Mouse (Mus musculus) cortical plate, adult 2 months (tissue): ENCODE data around the gene Gm5269. TPM values are rescaled to one million over a fixed set of nuclear protein-coding genes. Genes with fewer than 3 reads are reported as not detected.

Experiments
- H3K27ac ChIP-seq: fragments of 200-500 bp; 2 replicates; pipeline ENCODE4 v1.5.1; 2012; ENCODE audit warnings: low read length, control low read depth, inconsistent platforms; ENCODE audit not compliant: insufficient read depth
- H3K4me1 ChIP-seq: fragments of 200-500 bp; 2 replicates; pipeline ENCODE4 v1.6.1; 2011; ENCODE audit warnings: low read length; ENCODE audit not compliant: control insufficient read depth, insufficient read depth
- H3K4me3 ChIP-seq: fragments of 200-500 bp; 2 replicates; pipeline ENCODE4 v1.5.1; 2011; ENCODE audit warnings: mild to moderate bottlenecking, low read length, control low read depth; ENCODE audit not compliant: insufficient read depth
- CTCF ChIP-seq: fragments of 200-500 bp; IDR thresholded peaks from 2 replicates; pipeline ENCODE4 v1.5.1; 2011; ENCODE audit warnings: mild to moderate bottlenecking, control low read depth, low read length; ENCODE audit not compliant: insufficient read depth; ENCODE audit errors: extremely low read depth
- POLR2A ChIP-seq: fragments of 200-500 bp; IDR thresholded peaks from 2 replicates; pipeline ENCODE4 v1.6.1; 2011; ENCODE audit warnings: mild to moderate bottlenecking, low read length, control low read depth; ENCODE audit not compliant: insufficient read depth; ENCODE audit errors: extremely low read depth
- polyA plus RNA-seq: library from polyadenylated mRNA; depleted of rRNA; stranded (reverse); fragments of >200 nt; gene quantifications from 2 replicates; pipeline ENCODE4 v1.2.3, GENCODE M21; 2012

Gene Gm5269
- polyA plus RNA-seq, 1 experiment, result not detected

- Histone ChIP-seq H3K4me1 (no peaks in the 10 kb centered on the region), H3K27ac (no peak overlapping the region), H3K4me3 (no peak overlapping the region)
- TF ChIP-seq POLR2A (no peak), CTCF (no peak)
Observed at GRCm38 (mm10) chr1:45917136-45917803, 27.2 kb upstream of the Gm5269 start.

DNA sequence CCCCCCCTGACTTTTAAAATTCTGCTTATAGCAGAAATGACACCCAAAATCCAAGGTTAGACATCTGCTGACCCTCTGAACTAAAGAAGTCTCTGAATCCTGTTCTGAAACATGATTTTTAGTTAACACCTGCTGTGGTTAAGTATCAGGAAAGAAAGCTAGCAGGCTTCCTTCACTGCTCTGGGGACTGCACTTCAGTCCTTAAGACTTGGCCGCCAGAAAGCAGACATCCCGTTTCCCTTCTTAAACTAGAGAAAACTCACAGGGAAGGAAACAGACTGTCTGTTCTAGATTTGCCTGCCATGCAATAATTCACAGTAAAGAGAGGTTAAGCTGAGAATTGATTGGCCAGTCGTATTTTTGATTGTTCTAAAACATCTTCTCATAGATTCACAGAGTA, 26.1 kb upstream of the Gm5269 start:
- no peak overlapping the region for H3K4me3 ChIP-seq

DNA sequence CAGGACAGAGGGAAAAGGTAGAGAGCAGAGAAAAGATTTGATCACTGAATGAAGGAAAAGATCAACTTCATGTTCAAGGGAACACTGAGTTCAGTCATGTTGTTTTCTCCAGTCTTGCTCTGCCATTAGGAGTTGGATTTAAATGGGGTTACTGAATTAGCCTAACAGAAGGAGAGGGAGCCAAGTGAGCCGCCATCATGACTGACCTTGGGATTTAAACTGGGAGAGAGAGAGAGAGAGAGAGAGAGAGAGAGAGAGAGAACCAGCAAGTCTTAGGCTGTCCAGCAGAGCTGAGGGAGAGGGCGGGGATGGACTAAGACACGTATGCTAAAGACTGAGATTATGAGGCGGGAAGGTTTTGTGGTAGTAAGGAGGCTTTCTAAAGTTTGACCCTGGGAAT, 24.2 kb upstream of the Gm5269 start:
- Histone ChIP-seq H3K4me3 (no peak overlapping the region), H3K27ac (no peak overlapping the region), H3K4me1 (no peaks in the 10 kb centered on the region)
- TF ChIP-seq CTCF, result no peak
- no peak for TF ChIP-seq POLR2A

More for the DNA sequence above, 26.1 kb upstream of the Gm5269 start:
- H3K4me1 ChIP-seq, result no peaks in the 10 kb centered on the region
- no peak overlapping the region for H3K27ac ChIP-seq
- TF ChIP-seq CTCF (no peak), POLR2A (no peak)

- H3K27ac ChIP-seq, result no peak overlapping the region
- TF ChIP-seq POLR2A (no peak), CTCF (no peak)
- H3K4me1 ChIP-seq, result no peaks in the 10 kb centered on the region
- no peak overlapping the region for H3K4me3 ChIP-seq
Observed at GRCm38 (mm10) chr1:45905107-45905821, 15.2 kb upstream of the Gm5269 start.

- Histone ChIP-seq H3K27ac (no peak overlapping the region), H3K4me3 (no peak overlapping the region), H3K4me1 (no peaks in the 10 kb centered on the region)
- TF ChIP-seq POLR2A, result no peak
- no peak for TF ChIP-seq CTCF
Observed at GRCm38 (mm10) chr1:45904161-45904560, 14.1 kb upstream of the Gm5269 start.

- no peak overlapping the region for H3K27ac ChIP-seq
- H3K4me1 ChIP-seq, result no peaks in the 10 kb centered on the region
- no peak for TF ChIP-seq CTCF
- no peak for TF ChIP-seq POLR2A
- H3K4me3 ChIP-seq, result no peak overlapping the region
Observed at GRCm38 (mm10) chr1:45898044-45898443, 8.0 kb upstream of the Gm5269 start.

DNA sequence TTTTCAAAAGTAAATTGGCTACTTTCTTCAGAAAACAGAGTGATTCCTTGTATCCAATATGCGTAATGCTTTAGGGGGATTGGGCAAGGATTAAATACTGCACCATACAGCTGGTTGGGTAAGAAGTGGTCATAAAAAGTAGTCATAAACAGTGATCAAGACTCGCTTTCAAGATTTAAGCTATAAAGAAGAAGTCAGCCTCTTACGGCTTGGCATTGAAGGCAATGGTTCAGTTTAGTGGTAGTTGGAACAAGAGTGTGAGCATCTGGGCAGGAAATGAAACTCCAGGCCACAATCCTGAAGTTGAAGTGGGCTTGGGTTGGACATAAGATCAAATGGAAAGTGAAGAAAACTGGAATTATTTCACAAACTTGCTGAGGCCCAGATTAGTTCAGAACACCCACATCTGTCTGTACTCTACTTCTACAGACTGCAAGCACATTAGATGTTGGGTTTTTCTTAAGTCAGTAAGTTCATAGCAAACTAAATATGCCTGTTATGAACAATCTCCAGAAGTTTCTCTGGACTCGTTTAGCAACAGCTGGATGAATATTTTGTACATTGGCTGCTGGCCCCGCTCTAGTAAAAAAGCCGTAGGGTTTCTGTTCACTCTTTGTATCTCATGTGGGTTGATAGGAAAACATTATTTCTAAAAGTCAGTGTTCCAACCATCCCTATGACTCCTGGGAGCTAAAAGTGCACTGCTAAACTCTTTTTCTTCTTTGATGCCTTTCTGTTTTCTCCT, 4.3 kb upstream of the Gm5269 start:
- no peak overlapping the region for H3K27ac ChIP-seq
- H3K4me1 ChIP-seq, result no peaks in the 10 kb centered on the region
- no peak overlapping the region for H3K4me3 ChIP-seq
- TF ChIP-seq POLR2A (no peak), CTCF (no peak)

- Histone ChIP-seq H3K4me3 (no peak overlapping the region), H3K4me1 (no peaks in the 10 kb centered on the region), H3K27ac (no peak overlapping the region)
- TF ChIP-seq POLR2A, result no peak
- TF ChIP-seq CTCF, result no peak
Observed at GRCm38 (mm10) chr1:45891986-45892385, 1.9 kb upstream of the Gm5269 start.

DNA sequence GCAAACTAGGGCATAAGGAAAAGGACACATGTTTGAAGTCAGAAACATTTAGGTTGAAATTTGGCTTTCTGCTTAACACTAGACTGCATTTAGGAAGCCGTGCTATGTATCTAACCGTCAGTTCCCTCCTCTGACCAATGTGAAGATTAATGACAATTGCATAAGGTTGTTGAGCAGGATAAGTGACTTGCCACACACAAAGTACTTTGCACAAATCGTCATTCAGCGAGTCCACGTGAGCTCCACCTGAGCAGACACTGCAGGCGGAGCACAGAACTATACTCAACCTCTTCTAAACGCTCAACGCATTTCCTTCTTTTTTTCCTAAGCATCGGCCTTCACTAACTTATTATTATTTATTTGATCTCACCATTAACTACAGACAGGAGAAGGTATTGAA, 3.3 kb downstream of the Gm5269 start:
- Histone ChIP-seq H3K4me3 (no peak overlapping the region), H3K4me1 (no peaks in the 10 kb centered on the region), H3K27ac (no peak overlapping the region)
- TF ChIP-seq CTCF (no peak), POLR2A (no peak)

GRCm38 (mm10) chr1:45883378-45883777, 6.7 kb downstream of the Gm5269 start:
- H3K4me1 ChIP-seq, result no peaks in the 10 kb centered on the region
- H3K4me3 ChIP-seq, result no peak overlapping the region
- TF ChIP-seq CTCF (no peak), POLR2A (no peak)
- H3K27ac ChIP-seq, result no peak overlapping the region
